Mouse (Mus musculus) forebrain, embryonic 12.5 days (tissue): Measurements from ENCODE around the gene Vamp8. TPM values are rescaled to one million over a fixed set of nuclear protein-coding genes. Genes with fewer than 3 reads are reported as not detected.

Experiments
- ATAC-seq: fragments of 200-750 bp; cut with Nextera tagmentation; 2 replicates; pipeline ENCODE4 v1.8.0; 2017; ENCODE audit warnings: moderate TSS enrichment; ENCODE audit not compliant: low FRiP score
- H3K27ac ChIP-seq: fragments of 300-500 bp; sonication (generic); 2 replicates; pipeline ENCODE4 v1.5.1; 2016; ENCODE audit warnings: mild to moderate bottlenecking
- H3K27me3 ChIP-seq: fragments of 300-500 bp; sonication (generic); 2 replicates; pipeline ENCODE4 v1.6.1; 2016; ENCODE audit warnings: mild to moderate bottlenecking
- H3K36me3 ChIP-seq: fragments of 300-500 bp; sonication (generic); replicated peaks from 2 replicates; pipeline ENCODE4 v1.6.1; 2016; ENCODE audit warnings: mild to moderate bottlenecking
- H3K4me1 ChIP-seq: fragments of 300-500 bp; sonication (generic); 2 replicates; pipeline ENCODE4 v1.6.1; 2016
- H3K4me2 ChIP-seq: fragments of 300-500 bp; sonication (generic); 2 replicates; pipeline ENCODE4 v1.6.1; 2016; ENCODE audit warnings: mild to moderate bottlenecking, moderate library complexity
- H3K4me3 ChIP-seq: fragments of 300-500 bp; sonication (generic); replicated peaks from 2 replicates; pipeline ENCODE4 v1.5.1; 2016; ENCODE audit warnings: mild to moderate bottlenecking
- H3K9ac ChIP-seq: fragments of 300-500 bp; sonication (generic); 2 replicates; pipeline ENCODE4 v1.6.1; 2016; ENCODE audit warnings: mild to moderate bottlenecking
- H3K9me3 ChIP-seq: fragments of 300-500 bp; sonication (generic); 2 replicates; pipeline ENCODE4 v1.6.1; 2016
- WGBS: fragments of 180-500 bp; shearing (Covaris S2); methylation state at CpG from one replicate; pipeline ENCODE4 v1.1.7; 2016; 5-methylcytosine and 5-hydroxymethylcytosine counted together
- polyA plus RNA-seq: library from polyadenylated mRNA; unstranded; fragments of >200 nt; fragmentation: Nextera tagmentation; extraction: Ambion mirVana; gene quantifications from 2 replicates; pipeline ENCODE4 v1.2.1, GENCODE M21; 2016

The Vamp8 gene
- polyA plus RNA-seq, 1 experiment from 2014 or later = 26.0 TPM

- Histone ChIP-seq H3K4me1 (peaks cover 37% of the 10 kb centered on the region), H3K27ac (peak overlapping the region; percentile 60; the same call in 1 of the 2 replicates)
These were observed 46.0 kb downstream of the Vamp8 start for GRCm38 (mm10) chr6:72344396-72345073.

GRCm38 (mm10) chr6:72340481-72340880 is 50.0 kb downstream of the Vamp8 start:
- WGBS = 79% methylated on average over 2 of the region's 2 CpGs
- H3K4me2 ChIP-seq = no peak overlapping the region
- no peak for ATAC-seq
- peaks cover 45% of the 10 kb centered on the region for H3K36me3 ChIP-seq
- peaks cover 14% of the 10 kb centered on the region for H3K4me1 ChIP-seq
- H3K9me3 ChIP-seq = no peaks in the 10 kb centered on the region
- no peak overlapping the region for H3K9ac ChIP-seq
- H3K4me3 ChIP-seq = no peak overlapping the region
- no peak overlapping the region for H3K27ac ChIP-seq
- no peaks in the 10 kb centered on the region for H3K27me3 ChIP-seq

More at GRCm38 (mm10) chr6:72344396-72345073, 46.0 kb downstream of the Vamp8 start:
- WGBS = under 1% methylated on average over 42 of the region's 42 CpGs
- ATAC-seq = peak; percentile 65
- Histone ChIP-seq H3K9ac (peak overlapping the region; percentile 72), H3K4me2 (peak overlapping the region; percentile 92), H3K27me3 (no peaks in the 10 kb centered on the region), H3K9me3 (no peaks in the 10 kb centered on the region), H3K36me3 (peaks cover 14% of the 10 kb centered on the region), H3K4me3 (peak overlapping the region; percentile 82)

Other genes with a start within 250 kb of the Vamp8 start
- 6.5 and 7.5 TPM in 2 replicates for gene Atoh8, start 155.1 kb downstream of the Vamp8 start, polyA plus RNA-seq
- gene Sftpb, start 86.1 kb downstream of the Vamp8 start, polyA plus RNA-seq = not detected in 2 replicates
- gene Usp39, start 45.5 kb downstream of the Vamp8 start, polyA plus RNA-seq = 74.0 and 76.4 TPM in 2 replicates
- 28.5 and 30.4 TPM in 2 replicates for gene 0610030E20Rik, start 43.4 kb downstream of the Vamp8 start, polyA plus RNA-seq
- gene Tmem150a, start 35.3 kb downstream of the Vamp8 start, polyA plus RNA-seq = 4.0 and 4.1 TPM in 2 replicates
- gene Rnf181, start 23.7 kb downstream of the Vamp8 start, polyA plus RNA-seq = 97.4 and 97.5 TPM in 2 replicates
- 6.0 and 7.6 TPM in 2 replicates for gene Vamp5, start 10.2 kb downstream of the Vamp8 start, polyA plus RNA-seq
- gene Ggcx, start 23.6 kb upstream of the Vamp8 start, polyA plus RNA-seq = 19.1 and 19.8 TPM in 2 replicates
- 475 and 476 TPM in 2 replicates for gene Mat2a, start 48.9 kb upstream of the Vamp8 start, polyA plus RNA-seq
- gene Sh2d6, start 131.0 kb upstream of the Vamp8 start, polyA plus RNA-seq = 0.40 and 0.47 TPM in 2 replicates
- gene Capg, start 153.7 kb upstream of the Vamp8 start, polyA plus RNA-seq = 4.1 and 5.4 TPM in 2 replicates
- gene Elmod3, start 207.7 kb upstream of the Vamp8 start, polyA plus RNA-seq = 16.0 and 16.2 TPM in 2 replicates
- gene Retsat, start 207.8 kb upstream of the Vamp8 start, polyA plus RNA-seq = 4.6 and 5.3 TPM in 2 replicates
- 31.0 and 32.1 TPM in 2 replicates for gene Tgoln1, start 226.3 kb upstream of the Vamp8 start, polyA plus RNA-seq